Mouse (Mus musculus): ENCODE measurements around the gene F2rl3.
A peak's percentile ranks its signal among the peaks of the same experiment; 100 is the strongest.

The F2rl3 gene

DNA sequence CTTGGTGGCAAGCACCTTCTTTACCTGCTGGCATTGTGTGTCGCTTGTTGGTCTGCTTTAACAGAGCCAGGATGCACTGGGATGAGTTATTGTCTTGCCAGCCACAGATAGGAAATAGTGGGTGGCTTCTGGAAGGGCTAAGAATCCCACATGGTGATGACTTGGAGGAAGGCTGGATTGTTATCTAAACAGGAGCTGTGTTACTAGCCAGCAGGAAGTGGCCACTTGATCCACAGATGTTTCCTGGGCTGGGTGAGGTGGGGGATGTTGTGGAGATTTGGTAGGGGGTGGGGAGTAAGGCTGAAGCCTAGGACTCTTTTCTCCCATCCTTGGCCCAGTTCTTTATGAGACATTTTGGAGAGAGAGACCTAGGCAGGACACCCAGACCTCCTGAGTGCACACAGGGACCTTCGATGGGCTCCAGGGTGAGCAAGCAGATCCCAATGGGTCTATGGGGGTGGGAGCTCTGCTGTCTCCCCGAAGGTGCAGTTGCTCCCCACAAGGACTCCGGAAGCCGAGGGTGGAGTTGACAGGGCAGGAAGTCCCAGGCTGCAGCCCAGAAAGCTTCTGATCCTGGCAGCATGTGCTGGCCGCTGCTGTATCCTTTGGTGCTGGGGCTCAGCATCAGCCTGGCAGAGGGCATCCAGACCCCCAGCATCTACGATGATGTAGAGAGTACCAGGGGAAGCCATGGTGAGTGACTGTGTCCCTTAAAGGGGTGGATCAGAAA, at the start of gene F2rl3:
TSS of gene F2rl3 (plus strand) at position 559 of the 730 bp plus-strand sequence.
- DNase-seq: no peak

GRCm38 (mm10) chr8:72712569-72712968, 49.1 kb upstream of the F2rl3 start:
- no peak for DNase-seq

DNA sequence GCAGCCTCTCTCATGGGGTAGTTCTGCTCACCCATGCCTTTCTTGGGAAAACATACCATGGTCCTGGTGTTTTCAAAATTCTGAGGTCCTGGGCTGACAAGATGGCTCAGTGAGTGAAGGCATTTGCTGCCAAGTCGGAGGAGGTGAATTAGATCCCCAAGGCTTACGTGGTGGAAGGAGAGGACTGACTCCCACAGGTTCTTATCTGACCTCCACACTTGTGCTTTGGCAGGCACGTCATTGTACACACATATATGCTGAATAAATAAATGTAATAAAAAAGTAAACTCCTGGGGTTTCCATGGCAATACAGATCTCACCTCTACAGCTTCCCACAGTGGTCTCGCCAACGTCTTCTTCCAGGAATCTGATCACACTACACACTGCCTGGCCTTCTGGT, 45.1 kb upstream of the F2rl3 start:
- DNase-seq: no peak

- DNase-seq: no peak
Measured at GRCm38 (mm10) chr8:72720541-72720940, 41.1 kb upstream of the F2rl3 start.

GRCm38 (mm10) chr8:72722769-72723650, 38.7 kb upstream of the F2rl3 start, which contains the start of gene Sin3b:
Gene Sin3b, plus strand, starts transcription at chr8:72723285.
- DNase-seq: peak; percentile 93

DNA sequence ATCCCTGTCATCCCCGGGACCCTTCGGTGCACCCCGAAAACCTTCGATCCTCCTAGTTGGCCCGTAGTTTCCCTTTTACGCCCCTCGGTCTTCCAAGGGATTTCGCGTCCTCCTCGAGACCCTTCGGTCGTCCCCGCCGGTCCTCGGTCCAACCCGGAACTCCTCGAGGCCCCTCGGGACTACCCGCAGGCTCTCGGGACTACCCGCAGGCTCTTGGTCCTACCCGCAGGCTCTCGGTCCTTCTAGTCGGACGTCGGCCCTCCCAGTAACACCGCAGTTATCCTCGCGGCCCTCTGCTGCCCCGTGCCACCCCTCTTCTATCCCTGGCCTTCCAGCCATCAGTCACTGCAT, 38.1 kb upstream of the F2rl3 start:
- DNase-seq: no peak

DNA sequence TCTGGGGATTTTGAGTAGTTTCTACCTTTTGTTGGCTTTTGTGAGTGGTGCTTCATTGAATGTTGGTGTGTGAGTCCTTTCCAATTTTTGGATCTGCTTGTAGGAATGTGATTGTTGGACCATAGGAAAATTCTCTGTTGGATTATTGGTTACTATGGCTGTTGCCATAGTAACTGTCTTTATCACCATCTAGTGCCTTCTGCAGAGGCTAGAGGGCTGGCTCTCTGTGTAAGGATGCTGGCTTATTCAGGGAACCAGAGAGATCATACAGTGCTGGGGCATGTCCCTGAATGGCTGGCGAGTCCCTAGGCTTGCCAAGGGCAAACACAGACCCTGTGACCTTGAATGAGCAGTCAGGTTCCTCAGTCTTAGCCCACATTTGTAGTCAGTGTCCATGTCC, 33.0 kb upstream of the F2rl3 start:
- no peak for DNase-seq

DNA sequence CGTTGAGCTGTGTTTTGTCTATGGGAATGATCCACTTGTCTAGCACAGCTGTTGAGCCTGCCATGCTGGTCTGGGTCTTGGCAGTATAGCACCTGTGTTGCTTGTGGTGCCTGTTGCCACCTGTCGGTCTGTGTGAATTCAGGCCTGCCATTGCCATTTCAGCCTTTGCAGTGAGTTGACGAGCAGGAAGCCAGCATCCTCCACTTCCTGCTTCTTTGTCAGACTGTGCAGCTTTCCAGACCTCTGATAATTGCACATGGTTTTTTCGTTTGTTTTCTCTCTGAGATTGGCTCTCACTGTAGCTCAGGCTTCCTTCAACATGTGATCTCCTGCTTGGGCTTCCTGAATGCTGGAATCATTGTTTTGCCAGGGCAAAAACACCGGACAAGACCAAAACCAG, 26.7 kb upstream of the F2rl3 start:
- DNase-seq: no peak

- DNase-seq: no peak
Measured at GRCm38 (mm10) chr8:72736868-72737267, 24.8 kb upstream of the F2rl3 start.

- DNase-seq: peak; percentile 30
Measured at GRCm38 (mm10) chr8:72746061-72746460, 15.6 kb upstream of the F2rl3 start.

GRCm38 (mm10) chr8:72749846-72750245, 11.8 kb upstream of the F2rl3 start:
- DNase-seq: no peak

DNA sequence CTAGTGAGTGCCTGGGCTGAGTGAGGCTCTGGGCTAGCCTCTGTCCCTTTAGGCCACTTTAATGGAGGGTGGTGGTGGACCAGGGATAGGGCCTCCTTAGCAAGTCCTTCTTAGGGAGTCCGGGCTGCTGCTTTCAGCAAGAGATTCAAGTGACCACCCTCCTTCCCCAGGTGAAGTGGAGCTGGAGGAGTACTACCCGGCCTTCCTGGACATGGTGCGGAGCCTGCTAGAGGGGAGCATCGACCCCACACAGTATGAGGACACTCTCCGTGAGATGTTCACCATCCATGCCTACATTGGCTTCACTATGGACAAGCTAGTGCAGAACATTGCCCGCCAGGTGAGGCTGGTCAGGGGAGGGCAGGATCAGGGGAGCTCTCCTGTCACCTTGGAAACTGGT, 11.4 kb upstream of the F2rl3 start:
- no peak for DNase-seq

GRCm38 (mm10) chr8:72751126-72751525, 10.6 kb upstream of the F2rl3 start:
- no peak for DNase-seq

- no peak for DNase-seq
Measured at GRCm38 (mm10) chr8:72752289-72752688, 9.4 kb upstream of the F2rl3 start.

GRCm38 (mm10) chr8:72753165-72753564, 8.5 kb upstream of the F2rl3 start:
- no peak for DNase-seq

DNA sequence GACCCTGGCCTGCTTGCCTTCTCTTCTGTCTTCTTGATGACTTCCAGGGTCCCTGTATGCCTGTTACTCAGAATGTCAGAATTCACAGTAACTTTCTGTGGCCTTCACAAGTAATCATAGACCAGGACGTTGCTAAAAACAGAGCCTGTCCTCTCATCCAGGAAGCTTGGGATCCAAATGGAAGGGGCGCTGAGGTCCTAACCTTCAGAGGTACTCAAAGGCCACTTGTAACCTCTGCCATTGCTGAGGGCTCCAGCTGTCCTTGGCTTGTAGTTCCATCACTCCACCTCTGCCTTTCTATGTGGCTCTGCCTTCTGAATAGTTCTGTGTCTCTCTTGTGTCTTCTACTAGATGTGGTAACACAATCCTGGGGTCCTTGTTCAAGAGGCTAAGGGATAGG, 7.9 kb upstream of the F2rl3 start:
- no peak for DNase-seq

DNA sequence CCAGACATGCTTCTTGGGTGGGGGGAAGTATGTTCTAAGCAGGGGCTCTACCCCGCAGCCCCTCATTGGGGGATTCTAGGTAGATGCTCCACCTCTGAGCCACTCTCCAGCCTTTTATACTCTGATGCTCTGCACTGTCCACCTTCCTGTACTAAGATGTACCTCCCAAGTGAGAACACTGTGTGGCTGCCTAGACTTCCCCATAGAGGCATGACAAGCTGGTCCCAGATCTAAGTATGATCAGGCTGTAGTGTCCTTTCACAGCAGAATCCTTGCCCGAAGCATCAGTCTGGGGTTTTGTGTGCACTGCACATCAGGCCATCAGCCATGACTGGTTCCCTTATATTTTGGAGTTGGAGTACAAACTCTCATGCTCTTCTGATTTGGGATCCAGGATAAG, 5.6 kb upstream of the F2rl3 start:
- peak; percentile 0 for DNase-seq

GRCm38 (mm10) chr8:72756771-72757390, 4.8 kb upstream of the F2rl3 start:
- DNase-seq: peak; percentile 1

GRCm38 (mm10) chr8:72757426-72758195, 4.1 kb upstream of the F2rl3 start:
- no peak for DNase-seq

- DNase-seq: no peak
Measured at GRCm38 (mm10) chr8:72758310-72758709, 3.4 kb upstream of the F2rl3 start.

- no peak for DNase-seq
Measured at GRCm38 (mm10) chr8:72760216-72760615, 1.5 kb upstream of the F2rl3 start.

- no peak for DNase-seq
Measured at GRCm38 (mm10) chr8:72762306-72762705, 626 bp downstream of the F2rl3 start.

GRCm38 (mm10) chr8:72765696-72766095, 4.0 kb downstream of the F2rl3 start:
- DNase-seq: no peak

Measured in kidney, adult 11 months (tissue).